In the genomic region with DNA sequence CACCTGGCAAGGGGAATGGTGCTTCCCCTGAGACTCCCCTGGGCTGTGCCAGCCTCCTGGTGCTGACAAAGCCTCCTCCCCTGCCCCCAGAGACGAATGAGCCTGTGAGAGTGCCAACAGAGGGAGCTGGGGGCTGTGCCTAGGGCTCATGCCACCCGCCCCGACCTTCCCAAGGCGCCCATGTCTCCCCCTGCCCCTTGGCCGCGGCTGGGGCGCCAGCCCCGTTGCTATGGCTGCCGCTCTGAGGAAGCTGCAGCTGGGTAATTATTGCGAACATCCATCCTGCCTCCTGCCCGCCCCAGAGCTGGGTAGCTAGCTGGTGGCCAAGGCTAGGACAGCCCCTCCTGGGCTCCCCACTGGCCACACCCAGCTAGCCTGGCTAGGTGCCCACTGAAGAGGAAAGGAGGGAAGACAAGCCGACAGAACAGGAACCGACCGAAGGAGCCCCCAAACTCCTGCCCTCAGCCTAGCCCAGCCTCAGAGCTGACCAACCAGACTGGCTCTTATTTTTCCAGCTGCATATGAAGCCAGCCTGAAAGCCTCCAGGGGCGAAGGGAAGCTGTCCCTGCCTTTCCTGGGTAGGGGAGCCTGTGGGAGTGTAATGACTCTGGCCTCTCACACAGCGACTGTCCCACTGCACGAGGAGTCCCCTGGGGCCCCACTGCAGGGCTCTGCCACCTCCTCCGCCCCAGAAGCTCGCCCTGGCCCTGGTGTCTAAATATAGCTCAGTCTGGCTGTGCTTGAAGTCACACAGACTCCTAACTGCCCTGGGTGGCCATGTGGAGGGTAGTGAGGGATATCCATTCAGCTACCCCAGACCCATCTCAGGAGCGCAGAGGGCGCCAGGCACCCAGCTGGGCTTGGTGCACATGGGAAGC, we compare ENCODE assay signal across 8 mouse cellular contexts. TPM values are rescaled to one million over a fixed set of nuclear protein-coding genes. Genes with fewer than 3 reads are reported as not detected.
DNase-seq lines count a peak whose midpoint lies in the region; ATAC-seq and TF ChIP-seq lines count a peak whose summit lies in the region.

No protein-coding gene starts in this region.

- WGBS in intestine, embryonic 16.5 days, result 7% methylated on average over 21 of the region's 21 CpGs
- 6% methylated on average over 21 of the region's 21 CpGs for WGBS in lung, embryonic 14.5 days
- WGBS in neural tube, embryonic 14.5 days, result 2% methylated on average over 20 of the region's 21 CpGs

- H3K4me3 ChIP-seq in erythroblast, embryonic 14.5 days (replicated peaks), result peak overlapping the region; percentile 47
- H3K4me3 ChIP-seq in intestine, embryonic 16.5 days (ENCODE audit: low read length), result peak overlapping the region; percentile 23; the same call in 1 of the 2 replicates
- H3K4me3 ChIP-seq in lung, embryonic 14.5 days (ENCODE audit: low read depth, low read length), result peak overlapping the region; percentile 19
- no peak overlapping the region for H3K4me3 ChIP-seq in neural tube, embryonic 14.5 days (ENCODE audit: low read depth, low read length)

- H3K9me3 ChIP-seq in erythroblast, embryonic 14.5 days (ENCODE audit: control insufficient read depth, low read length), result no peaks in the 10 kb centered on the region
- no peaks in the 10 kb centered on the region for H3K9me3 ChIP-seq in intestine, embryonic 16.5 days (ENCODE audit: control insufficient read depth, low read length)
- no peaks in the 10 kb centered on the region for H3K9me3 ChIP-seq in lung, embryonic 14.5 days (ENCODE audit: low read depth, low read length)
- no peaks in the 10 kb centered on the region for H3K9me3 ChIP-seq in neural tube, embryonic 14.5 days (ENCODE audit: control insufficient read depth, low read length)

- H3K36me3 ChIP-seq in erythroblast, embryonic 14.5 days (ENCODE audit: control insufficient read depth), result no peaks in the 10 kb centered on the region
- no peaks in the 10 kb centered on the region for H3K36me3 ChIP-seq in intestine, embryonic 16.5 days (ENCODE audit: control insufficient read depth, insufficient read depth, low read length)
- H3K36me3 ChIP-seq in lung, embryonic 14.5 days (ENCODE audit: insufficient read depth), result no peaks in the 10 kb centered on the region
- H3K36me3 ChIP-seq in neural tube, embryonic 14.5 days (ENCODE audit: control insufficient read depth, insufficient read depth, low read length), result no peaks in the 10 kb centered on the region

- ATAC-seq in erythroblast, adult 5-6 weeks (replicated peaks; ENCODE audit: low FRiP score, poor library complexity, severe bottlenecking), result no peak
- peak; percentile 84 for ATAC-seq in intestine, embryonic 16.5 days
- ATAC-seq in lung, embryonic 14.5 days (ENCODE audit: insufficient read depth), result peak; percentile 85
- ATAC-seq in neural tube, embryonic 14.5 days (ENCODE audit: low read depth), result peak; percentile 90

- TF ChIP-seq CTCF in lung, embryonic 14.5 days (IDR thresholded peaks at IDR 0.05; ENCODE audit: low read depth), result no peak

- H3K9ac ChIP-seq in intestine, embryonic 16.5 days (ENCODE audit: low read depth, low read length), result peak overlapping the region; percentile 16
- H3K9ac ChIP-seq in lung, embryonic 14.5 days, result peak overlapping the region; percentile 48
- peak overlapping the region; percentile 46 for H3K9ac ChIP-seq in neural tube, embryonic 14.5 days (replicated peaks; ENCODE audit: low read depth, low read length)

- peak overlapping the region; percentile 82 for H3K27ac ChIP-seq in intestine, embryonic 16.5 days (ENCODE audit: low read length)
- peak overlapping the region; percentile 85 for H3K27ac ChIP-seq in lung, embryonic 14.5 days (ENCODE audit: low read depth)
- H3K27ac ChIP-seq in neural tube, embryonic 14.5 days (ENCODE audit: low read depth, low read length), result peak overlapping the region; percentile 75

- H3K4me1 ChIP-seq in erythroblast, embryonic 14.5 days (ENCODE audit: control insufficient read depth), result peaks cover 64% of the 10 kb centered on the region
- H3K4me1 ChIP-seq in intestine, embryonic 16.5 days (ENCODE audit: control insufficient read depth, insufficient read depth, low read length), result peaks cover 31% of the 10 kb centered on the region
- peaks cover 14% of the 10 kb centered on the region for H3K4me1 ChIP-seq in lung, embryonic 14.5 days (ENCODE audit: insufficient read depth)
- peaks cover 16% of the 10 kb centered on the region for H3K4me1 ChIP-seq in neural tube, embryonic 14.5 days (ENCODE audit: control insufficient read depth, insufficient read depth, low read length)

- peak overlapping the region; percentile 24 for H3K4me2 ChIP-seq in intestine, embryonic 16.5 days (ENCODE audit: low read depth, low read length)
- H3K4me2 ChIP-seq in lung, embryonic 14.5 days, result peak overlapping the region; percentile 61
- peak overlapping the region; percentile 46 for H3K4me2 ChIP-seq in neural tube, embryonic 14.5 days (ENCODE audit: low read depth, low read length)

- peak; percentile 85 for DNase-seq in adrenal gland, postnatal 14 days
- peak; percentile 27 for DNase-seq in gastrocnemius, postnatal 14 days
- DNase-seq in lung, embryonic 14.5 days, result peak; percentile 70
- DNase-seq in thymus, postnatal 25 days, result peak; percentile 41

- intact Hi-C loops in gastrocnemius, postnatal 14 days (cut with DNase I; ENCODE audit: low total_unique reads), result no loop called here

- peaks cover 19% of the 10 kb centered on the region for H3K27me3 ChIP-seq in erythroblast, embryonic 14.5 days (ENCODE audit: control insufficient read depth)
- no peaks in the 10 kb centered on the region for H3K27me3 ChIP-seq in intestine, embryonic 16.5 days (replicated peaks; ENCODE audit: control insufficient read depth, insufficient read depth, low read length)
- H3K27me3 ChIP-seq in lung, embryonic 14.5 days (ENCODE audit: insufficient read depth, low read length), result no peaks in the 10 kb centered on the region
- no peaks in the 10 kb centered on the region for H3K27me3 ChIP-seq in neural tube, embryonic 14.5 days (ENCODE audit: control insufficient read depth, insufficient read depth, low read length)

RNA-seq across cellular contexts. Expression of gene Nol4l, which starts 31.1 kb away (rescaled TPM):
- polyA plus RNA-seq in erythroblast, embryonic 14.5 days (2012), result 0.99 and 1.1 TPM in 2 replicates
- 2.7 and 6.1 TPM in 2 replicates for total RNA-seq in erythroblast, adult 5-6 weeks (2015; ENCODE audit: low replicate concordance)
- total RNA-seq in erythroblast, adult 5-6 weeks (2017; ENCODE audit: low replicate concordance), result 1.8 and 4.3 TPM in 2 replicates
- total RNA-seq in adrenal gland, postnatal 14 days (2021), result 15.6 and 16.0 TPM in 2 replicates
- 1 to 10 TPM; 3.0 to 3.3 TPM for total RNA-seq in gastrocnemius, postnatal 14 days (2021)
- polyA plus RNA-seq in intestine, embryonic 16.5 days (2015; fragmentation: Nextera tagmentation; extraction: Ambion mirVana), result 28.6 and 34.2 TPM in 2 replicates
- 13.6 and 13.9 TPM in 2 replicates for polyA plus RNA-seq in lung, embryonic 14.5 days (2014; fragmentation: Nextera tagmentation; extraction: Ambion mirVana)
- 44.4 and 47.9 TPM in 2 replicates for polyA plus RNA-seq in neural tube, embryonic 14.5 days (2014; fragmentation: Nextera tagmentation; extraction: Ambion mirVana)

Comparison
In these comparisons a context has a peak if more than half of its experiments do, and no peak if none do; other contexts are left out.
1. DNase-seq: peak in every context shown above with its lines; median percentile 85 in adrenal gland, postnatal 14 days; 70 in lung, embryonic 14.5 days; 41 in thymus, postnatal 25 days; 27 in gastrocnemius, postnatal 14 days.